Mouse (Mus musculus) forebrain, postnatal 0 days (tissue): ENCODE measurements around the gene Ttyh2. TPM values are rescaled to one million over a fixed set of nuclear protein-coding genes. Genes with fewer than 3 reads are reported as not detected.
A peak's percentile ranks its signal among the peaks of the same experiment; 100 is the strongest.

Experiments
- ATAC-seq: fragments of 200-750 bp; cut with Nextera tagmentation; 2 replicates; pipeline ENCODE4 v1.8.0; 2017; ENCODE audit warnings: mild to moderate bottlenecking, moderate library complexity
- DNase-seq: peaks from one replicate; pipeline ENCODE4 v3.0.0-alpha.2; 2015
- H3K27ac ChIP-seq: fragments of 300-500 bp; sonication (generic); 2 replicates; pipeline ENCODE4 v1.5.1; 2014; ENCODE audit warnings: low read depth, mild to moderate bottlenecking, antibody characterized with exemption, low read length, moderate library complexity, mixed read lengths
- H3K27me3 ChIP-seq: fragments of 300-500 bp; sonication (generic); 2 replicates; pipeline ENCODE4 v1.6.1; 2014; ENCODE audit warnings: mild to moderate bottlenecking, low read length, mixed read lengths; ENCODE audit not compliant: insufficient read depth
- H3K36me3 ChIP-seq: fragments of 300-500 bp; sonication (generic); 2 replicates; pipeline ENCODE4 v1.6.1; 2014; ENCODE audit warnings: mild to moderate bottlenecking, moderate library complexity; ENCODE audit not compliant: insufficient read depth
- H3K4me1 ChIP-seq: fragments of 300-500 bp; sonication (generic); 2 replicates; pipeline ENCODE4 v1.6.1; 2014; ENCODE audit warnings: antibody characterized with exemption; ENCODE audit not compliant: insufficient read depth
- H3K4me2 ChIP-seq: fragments of 300-500 bp; sonication (generic); 2 replicates; pipeline ENCODE4 v1.6.1; 2014; ENCODE audit warnings: low read depth, mild to moderate bottlenecking, moderate library complexity
- H3K4me3 ChIP-seq: fragments of 300-500 bp; sonication (generic); 2 replicates; pipeline ENCODE4 v1.5.1; 2014; ENCODE audit warnings: low read depth, low read length, mixed read lengths
- H3K9ac ChIP-seq: fragments of 300-500 bp; sonication (generic); 2 replicates; pipeline ENCODE4 v1.6.1; 2014; ENCODE audit warnings: mild to moderate bottlenecking
- H3K9me3 ChIP-seq: fragments of 300-500 bp; sonication (generic); 2 replicates; pipeline ENCODE4 v1.6.1; 2016; ENCODE audit warnings: low read length
- CTCF ChIP-seq: sonication (generic); IDR thresholded peaks from 2 replicates; pipeline ENCODE4 v1.5.1; 2016; ENCODE audit warnings: antibody characterized with exemption, control low read depth, low read depth
- WGBS: fragments of 180-500 bp; shearing (Covaris S2); extraction: QIAGEN DNeasy Blood & Tissue Kit; methylation state at CpG from one replicate; pipeline ENCODE4 v1.1.7; 2014; 5-methylcytosine and 5-hydroxymethylcytosine counted together
- polyA plus RNA-seq: library from polyadenylated mRNA; unstranded; fragments of >200 nt; fragmentation: Nextera tagmentation; extraction: Ambion mirVana; gene quantifications from 2 replicates; pipeline ENCODE4 v1.2.1, GENCODE M21; 2015
- total RNA-seq: library from RNA; depleted of rRNA; stranded (reverse); fragments of >200 nt; gene quantifications from 2 replicates; pipeline ENCODE4 v1.2.3, GENCODE M21; 2014

The Ttyh2 gene
- total and polyA plus RNA-seq, 2 experiments from 2014 or later = 26.4 to 29.9 TPM

DNA sequence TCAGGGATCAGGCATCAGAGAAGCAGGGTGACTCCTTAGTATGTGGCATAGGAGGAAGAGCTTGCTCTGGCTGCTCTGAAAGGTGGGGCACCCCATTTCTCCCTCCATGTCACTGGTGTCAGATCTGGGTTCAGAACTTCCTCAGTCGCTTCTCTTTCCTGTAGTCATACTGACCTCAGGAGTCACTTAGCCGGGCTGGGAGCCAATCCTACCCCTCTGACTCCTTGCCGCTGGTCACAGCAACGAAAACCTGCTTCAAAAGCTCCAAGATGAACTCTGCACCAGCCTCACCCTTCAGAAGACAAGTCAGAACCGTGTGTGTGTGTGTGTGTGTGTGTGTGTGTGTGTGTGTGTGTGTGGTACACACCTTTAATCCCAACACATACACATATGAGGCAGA is 31.1 kb downstream of the Ttyh2 start:
- no peak for TF ChIP-seq CTCF
- no peaks in the 10 kb centered on the region for H3K36me3 ChIP-seq
- no peaks in the 10 kb centered on the region for H3K9me3 ChIP-seq
- ATAC-seq (no peak), DNase-seq (no peak)
- 85% methylated on average over 5 of the region's 5 CpGs for WGBS
- no peaks in the 10 kb centered on the region for H3K27me3 ChIP-seq
- H3K4me1 ChIP-seq = peaks cover 15% of the 10 kb centered on the region; the same call in 1 of the 2 replicates
- no peak overlapping the region for H3K9ac ChIP-seq
- H3K4me3 ChIP-seq = no peak overlapping the region
- no peak overlapping the region for H3K4me2 ChIP-seq
- no peak overlapping the region for H3K27ac ChIP-seq

GRCm38 (mm10) chr11:114711393-114711792 is 36.2 kb downstream of the Ttyh2 start:
- no peak overlapping the region for H3K9ac ChIP-seq
- H3K4me1 ChIP-seq = no peaks in the 10 kb centered on the region
- DNase-seq (no peak), ATAC-seq (no peak)
- no peak overlapping the region for H3K4me3 ChIP-seq
- H3K36me3 ChIP-seq = no peaks in the 10 kb centered on the region
- no peak overlapping the region for H3K27ac ChIP-seq
- WGBS = 89% methylated on average over 3 of the region's 3 CpGs
- no peak for TF ChIP-seq CTCF
- no peaks in the 10 kb centered on the region for H3K9me3 ChIP-seq
- H3K27me3 ChIP-seq = no peaks in the 10 kb centered on the region
- H3K4me2 ChIP-seq = no peak overlapping the region

- H3K9me3 ChIP-seq = no peaks in the 10 kb centered on the region
- no peak for DNase-seq
- WGBS = 89% methylated on average over 12 of the region's 12 CpGs
- no peak for TF ChIP-seq CTCF
- H3K4me3 ChIP-seq = no peak overlapping the region
- H3K27ac ChIP-seq = no peak overlapping the region
- no peaks in the 10 kb centered on the region for H3K36me3 ChIP-seq
- H3K9ac ChIP-seq = no peak overlapping the region
- H3K4me1 ChIP-seq = no peaks in the 10 kb centered on the region
- no peaks in the 10 kb centered on the region for H3K27me3 ChIP-seq
- H3K4me2 ChIP-seq = no peak overlapping the region
- no peak for ATAC-seq
Measured at GRCm38 (mm10) chr11:114711861-114712260, 36.6 kb downstream of the Ttyh2 start.

- no peak for TF ChIP-seq CTCF
- no peak overlapping the region for H3K4me2 ChIP-seq
- no peaks in the 10 kb centered on the region for H3K9me3 ChIP-seq
- WGBS = 81% methylated on average over 6 of the region's 6 CpGs
- DNase-seq = no peak
- no peaks in the 10 kb centered on the region for H3K4me1 ChIP-seq
- no peak overlapping the region for H3K9ac ChIP-seq
- H3K27me3 ChIP-seq = no peaks in the 10 kb centered on the region
- ATAC-seq = no peak
- H3K4me3 ChIP-seq = no peak overlapping the region
- no peak overlapping the region for H3K27ac ChIP-seq
- H3K36me3 ChIP-seq = no peaks in the 10 kb centered on the region
Measured at GRCm38 (mm10) chr11:114714526-114714925, 39.3 kb downstream of the Ttyh2 start.

DNA sequence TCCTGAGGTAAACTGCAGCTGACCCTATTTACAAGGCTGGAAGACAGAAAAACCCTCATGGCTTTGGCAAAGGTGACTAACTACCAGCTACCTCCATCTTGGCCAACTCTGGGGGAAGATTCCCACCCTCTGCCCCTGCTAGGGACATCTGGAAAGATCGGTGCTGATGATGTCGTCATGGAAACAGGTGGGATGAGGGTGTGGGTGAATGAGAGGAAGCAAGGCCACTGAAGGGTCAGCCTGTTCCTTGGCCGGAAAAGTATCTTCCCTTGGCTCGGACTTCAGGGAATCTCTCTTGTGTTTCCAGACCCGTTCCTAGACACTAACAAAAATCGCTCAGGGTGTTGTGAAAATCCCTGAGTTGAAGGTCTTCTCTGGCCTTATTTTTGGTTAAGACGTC is 40.3 kb downstream of the Ttyh2 start:
- no peaks in the 10 kb centered on the region for H3K36me3 ChIP-seq
- H3K27me3 ChIP-seq = no peaks in the 10 kb centered on the region
- no peak for ATAC-seq
- no peaks in the 10 kb centered on the region for H3K4me1 ChIP-seq
- no peak for TF ChIP-seq CTCF
- H3K4me2 ChIP-seq = no peak overlapping the region
- H3K4me3 ChIP-seq = no peak overlapping the region
- peak overlapping the region; percentile 40; the same call in 1 of the 2 replicates for H3K27ac ChIP-seq
- H3K9me3 ChIP-seq = no peaks in the 10 kb centered on the region
- no peak overlapping the region for H3K9ac ChIP-seq
- 74% methylated on average over 7 of the region's 7 CpGs for WGBS
- DNase-seq = no peak

DNA sequence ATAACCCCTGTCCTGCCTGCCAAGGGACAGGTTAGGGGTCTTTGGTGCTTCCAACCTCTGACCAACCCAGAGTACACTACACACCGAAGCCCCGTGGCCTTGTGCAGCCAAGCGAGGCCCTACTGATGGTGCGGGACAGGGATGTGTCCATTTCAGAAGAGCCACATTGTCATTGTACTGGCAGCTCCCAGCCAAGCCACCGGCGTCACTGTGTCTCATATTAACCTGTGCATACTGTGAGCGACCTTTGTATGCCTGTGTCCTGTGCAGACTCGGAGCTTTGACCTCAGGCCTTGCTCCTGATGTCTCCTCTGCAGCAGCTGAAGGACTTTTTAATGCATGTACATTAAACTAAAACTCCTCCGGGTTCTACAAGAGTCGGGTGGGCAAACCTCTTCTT is 45.3 kb downstream of the Ttyh2 start:
- 93% methylated on average over 10 of the region's 10 CpGs for WGBS
- Histone ChIP-seq H3K4me2 (no peak overlapping the region), H3K9me3 (no peaks in the 10 kb centered on the region), H3K4me1 (no peaks in the 10 kb centered on the region), H3K4me3 (no peak overlapping the region), H3K27me3 (no peaks in the 10 kb centered on the region), H3K27ac (no peak overlapping the region), H3K9ac (no peak overlapping the region), H3K36me3 (no peaks in the 10 kb centered on the region)
- no peak for TF ChIP-seq CTCF
- DNase-seq (no peak), ATAC-seq (no peak)

GRCm38 (mm10) chr11:114722438-114722837 is 47.2 kb downstream of the Ttyh2 start:
- Histone ChIP-seq H3K4me1 (no peaks in the 10 kb centered on the region), H3K4me3 (no peak overlapping the region), H3K9ac (no peak overlapping the region), H3K27ac (no peak overlapping the region), H3K36me3 (no peaks in the 10 kb centered on the region), H3K9me3 (no peaks in the 10 kb centered on the region), H3K27me3 (no peaks in the 10 kb centered on the region), H3K4me2 (no peak overlapping the region)
- 90% methylated on average over 8 of the region's 8 CpGs for WGBS
- TF ChIP-seq CTCF = no peak
- DNase-seq = no peak
- no peak for ATAC-seq

DNA sequence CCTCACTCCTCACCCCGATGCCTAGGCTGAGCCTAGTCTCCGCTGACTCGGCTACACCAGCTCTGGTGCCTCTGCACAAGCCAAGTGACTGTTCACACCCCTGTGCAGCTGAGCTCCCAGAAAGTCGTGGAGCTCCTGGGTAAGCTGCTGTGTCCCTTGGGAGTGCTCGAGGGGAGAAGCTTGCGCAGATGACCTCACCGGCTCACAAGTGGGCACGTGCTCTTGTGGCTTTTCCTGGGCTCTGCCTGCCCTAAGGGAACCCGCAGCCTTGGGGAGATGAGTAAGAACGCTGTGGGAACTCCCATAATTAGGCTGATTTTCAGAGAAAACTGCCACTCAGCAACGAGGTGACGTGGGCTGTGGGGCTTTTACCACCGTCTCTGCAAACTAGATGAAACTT is 47.8 kb downstream of the Ttyh2 start:
- no peak overlapping the region for H3K4me2 ChIP-seq
- 64% methylated on average over 13 of the region's 13 CpGs for WGBS
- H3K9ac ChIP-seq = no peak overlapping the region
- no peak for TF ChIP-seq CTCF
- H3K4me1 ChIP-seq = no peaks in the 10 kb centered on the region
- no peaks in the 10 kb centered on the region for H3K36me3 ChIP-seq
- no peak overlapping the region for H3K27ac ChIP-seq
- no peaks in the 10 kb centered on the region for H3K27me3 ChIP-seq
- no peaks in the 10 kb centered on the region for H3K9me3 ChIP-seq
- no peak overlapping the region for H3K4me3 ChIP-seq
- ATAC-seq = no peak
- DNase-seq = no peak
